Mouse (Mus musculus): ENCODE data around the gene Irf2bpl. TPM values are rescaled to one million over a fixed set of nuclear protein-coding genes. Genes with fewer than 3 reads are reported as not detected.

Gene Irf2bpl
- polyA plus RNA-seq, 1 experiment, result 32.7 TPM

- TF ChIP-seq GATA1 (IDR thresholded peaks at IDR 0.05; ENCODE audit: borderline replicate concordance, low read length) (no peak), FLI1 (IDR thresholded peaks at IDR 0.05; ENCODE audit: low read length) (no peak)
- Histone ChIP-seq H3K4me3 (replicated peaks) (no peak overlapping the region), H3K27me3 (replicated peaks) (peaks cover 5% of the 10 kb centered on the region), H3K36me3 (replicated peaks; ENCODE audit: low read length) (peaks cover 23% of the 10 kb centered on the region), H3K9me3 (no peaks in the 10 kb centered on the region), H3K4me1 (peaks cover 68% of the 10 kb centered on the region)
Observed at GRCm38 (mm10) chr12:86879446-86880085, 5.0 kb downstream of the Irf2bpl start.

- Histone ChIP-seq H3K36me3 (replicated peaks; ENCODE audit: low read length) (peaks cover 23% of the 10 kb centered on the region), H3K9me3 (no peaks in the 10 kb centered on the region), H3K4me3 (replicated peaks) (peak overlapping the region; percentile 80), H3K27me3 (replicated peaks) (peaks cover 5% of the 10 kb centered on the region), H3K4me1 (peaks cover 66% of the 10 kb centered on the region)
- TF ChIP-seq GATA1 (IDR thresholded peaks at IDR 0.05; ENCODE audit: borderline replicate concordance, low read length) (no peak), FLI1 (IDR thresholded peaks at IDR 0.05; ENCODE audit: low read length) (no peak)
Observed at GRCm38 (mm10) chr12:86878426-86879353, 5.9 kb downstream of the Irf2bpl start.

GRCm38 (mm10) chr12:86876981-86877380 lies 7.6 kb downstream of the Irf2bpl start:
- TF ChIP-seq FLI1 (IDR thresholded peaks at IDR 0.05; ENCODE audit: low read length) (no peak), GATA1 (IDR thresholded peaks at IDR 0.05; ENCODE audit: borderline replicate concordance, low read length) (no peak)
- Histone ChIP-seq H3K4me3 (replicated peaks) (no peak overlapping the region), H3K4me1 (peaks cover 58% of the 10 kb centered on the region), H3K36me3 (replicated peaks; ENCODE audit: low read length) (peaks cover 13% of the 10 kb centered on the region), H3K9me3 (no peaks in the 10 kb centered on the region), H3K27me3 (replicated peaks) (no peaks in the 10 kb centered on the region)

GRCm38 (mm10) chr12:86876116-86876515 lies 8.5 kb downstream of the Irf2bpl start:
- TF ChIP-seq FLI1 (IDR thresholded peaks at IDR 0.05; ENCODE audit: low read length) (no peak), GATA1 (IDR thresholded peaks at IDR 0.05; ENCODE audit: borderline replicate concordance, low read length) (no peak)
- Histone ChIP-seq H3K9me3 (no peaks in the 10 kb centered on the region), H3K36me3 (replicated peaks; ENCODE audit: low read length) (peaks cover 8% of the 10 kb centered on the region), H3K4me1 (peaks cover 59% of the 10 kb centered on the region), H3K27me3 (replicated peaks) (no peaks in the 10 kb centered on the region), H3K4me3 (replicated peaks) (no peak overlapping the region)

- Histone ChIP-seq H3K27me3 (replicated peaks) (no peaks in the 10 kb centered on the region), H3K4me1 (peaks cover 55% of the 10 kb centered on the region), H3K36me3 (replicated peaks; ENCODE audit: low read length) (peaks cover 3% of the 10 kb centered on the region), H3K4me3 (replicated peaks) (no peak overlapping the region), H3K9me3 (no peaks in the 10 kb centered on the region)
- no peak for TF ChIP-seq GATA1 (IDR thresholded peaks at IDR 0.05; ENCODE audit: borderline replicate concordance, low read length)
- TF ChIP-seq FLI1 (IDR thresholded peaks at IDR 0.05; ENCODE audit: low read length), result no peak
Observed at GRCm38 (mm10) chr12:86872335-86873040, 12.1 kb downstream of the Irf2bpl start.

- Histone ChIP-seq H3K4me1 (peaks cover 56% of the 10 kb centered on the region), H3K9me3 (no peaks in the 10 kb centered on the region), H3K4me3 (replicated peaks) (no peak overlapping the region), H3K27me3 (replicated peaks) (no peaks in the 10 kb centered on the region), H3K36me3 (replicated peaks; ENCODE audit: low read length) (peaks cover 3% of the 10 kb centered on the region)
- no peak for TF ChIP-seq FLI1 (IDR thresholded peaks at IDR 0.05; ENCODE audit: low read length)
- TF ChIP-seq GATA1 (IDR thresholded peaks at IDR 0.05; ENCODE audit: borderline replicate concordance, low read length), result no peak
Observed at GRCm38 (mm10) chr12:86871666-86872334, 12.8 kb downstream of the Irf2bpl start.

- Histone ChIP-seq H3K27me3 (replicated peaks) (no peaks in the 10 kb centered on the region), H3K9me3 (no peaks in the 10 kb centered on the region), H3K36me3 (replicated peaks; ENCODE audit: low read length) (peaks cover 3% of the 10 kb centered on the region), H3K4me1 (peaks cover 58% of the 10 kb centered on the region), H3K4me3 (replicated peaks) (no peak overlapping the region)
- TF ChIP-seq GATA1 (IDR thresholded peaks at IDR 0.05; ENCODE audit: borderline replicate concordance, low read length) (no peak), FLI1 (IDR thresholded peaks at IDR 0.05; ENCODE audit: low read length) (no peak)
Observed at GRCm38 (mm10) chr12:86870996-86871395, 13.6 kb downstream of the Irf2bpl start.

GRCm38 (mm10) chr12:86869761-86870160 lies 14.8 kb downstream of the Irf2bpl start:
- TF ChIP-seq FLI1 (IDR thresholded peaks at IDR 0.05; ENCODE audit: low read length), result no peak
- no peak for TF ChIP-seq GATA1 (IDR thresholded peaks at IDR 0.05; ENCODE audit: borderline replicate concordance, low read length)
- Histone ChIP-seq H3K9me3 (no peaks in the 10 kb centered on the region), H3K4me3 (replicated peaks) (no peak overlapping the region), H3K4me1 (peaks cover 60% of the 10 kb centered on the region), H3K36me3 (replicated peaks; ENCODE audit: low read length) (peaks cover 3% of the 10 kb centered on the region), H3K27me3 (replicated peaks) (no peaks in the 10 kb centered on the region)

Data from megakaryocyte, embryonic 14.5 days (primary cell).